In the genomic region with DNA sequence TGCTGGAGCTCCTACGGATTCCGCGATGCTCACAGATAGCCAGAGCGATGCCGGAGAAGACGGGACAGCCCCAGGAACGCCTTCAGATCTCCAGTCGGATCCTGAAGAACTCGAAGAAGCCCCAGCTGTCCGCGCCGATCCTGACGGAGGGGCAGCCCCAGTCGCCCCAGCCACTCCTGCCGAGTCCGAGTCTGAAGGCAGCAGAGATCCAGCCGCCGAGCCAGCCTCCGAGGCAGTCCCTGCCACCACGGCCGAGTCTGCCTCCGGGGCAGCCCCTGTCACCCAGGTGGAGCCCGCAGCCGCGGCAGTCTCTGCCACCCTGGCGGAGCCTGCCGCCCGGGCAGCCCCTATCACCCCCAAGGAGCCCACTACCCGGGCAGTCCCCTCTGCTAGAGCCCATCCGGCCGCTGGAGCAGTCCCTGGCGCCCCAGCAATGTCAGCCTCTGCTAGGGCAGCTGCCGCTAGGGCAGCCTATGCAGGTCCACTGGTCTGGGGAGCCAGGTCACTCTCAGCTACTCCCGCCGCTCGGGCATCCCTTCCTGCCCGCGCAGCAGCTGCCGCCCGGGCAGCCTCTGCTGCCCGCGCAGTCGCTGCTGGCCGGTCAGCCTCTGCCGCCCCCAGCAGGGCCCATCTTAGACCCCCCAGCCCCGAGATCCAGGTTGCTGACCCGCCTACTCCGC, we compare ENCODE assay signal across 9 mouse cellular contexts. TPM values are rescaled to one million over a fixed set of nuclear protein-coding genes. Genes with fewer than 3 reads are reported as not detected.
DNase-seq lines count a peak whose midpoint lies in the region; ATAC-seq lines count a peak whose summit lies in the region.
"Had no signal": no experiment of that assay in that cellular context is flagged by ENCODE, and none has a peak within 500 bp of the region (broad histone marks: within the 10 kb centered on the region; RNA-seq: fewer than 3 reads in every experiment).

No protein-coding gene starts in this region.

- no peak overlapping the region for H3K27ac ChIP-seq in heart, embryonic 15.5 days
- H3K27ac ChIP-seq in embryonic facial prominence, embryonic 11.5 days (replicated peaks; ENCODE audit: low read depth, low read length) = no peak overlapping the region
- no peak overlapping the region for H3K27ac ChIP-seq in hindbrain, embryonic 15.5 days (replicated peaks)
- no peak overlapping the region for H3K27ac ChIP-seq in midbrain, embryonic 13.5 days

- H3K4me2 ChIP-seq in heart, embryonic 15.5 days = peak overlapping the region; percentile 76
- H3K4me2 ChIP-seq in embryonic facial prominence, embryonic 11.5 days (ENCODE audit: low read depth, low read length) = peak overlapping the region; percentile 72
- H3K4me2 ChIP-seq in hindbrain, embryonic 15.5 days = peak overlapping the region; percentile 58
- H3K4me2 ChIP-seq in midbrain, embryonic 13.5 days (replicated peaks) = peak overlapping the region; percentile 51

- 0 out of 2 replicates have a peak, but pooled peaks have one; percentile 13 for ATAC-seq in heart, embryonic 15.5 days (replicated peaks; ENCODE audit: insufficient number of reproducible peaks, insufficient read depth, low FRiP score, low read depth)
- ATAC-seq in embryonic facial prominence, embryonic 11.5 days (replicated peaks; ENCODE audit: insufficient number of reproducible peaks, low FRiP score, low TSS enrichment, low read depth) = no peak
- ATAC-seq in hindbrain, embryonic 15.5 days (ENCODE audit: low FRiP score, low read depth) = no peak
- ATAC-seq in midbrain, embryonic 13.5 days = no peak
- no peak for ATAC-seq in cerebellum, adult (ENCODE audit: insufficient number of reproducible peaks, low FRiP score, low TSS enrichment)

- peaks cover 40% of the 10 kb centered on the region for H3K27me3 ChIP-seq in heart, embryonic 15.5 days
- H3K27me3 ChIP-seq in embryonic facial prominence, embryonic 11.5 days (ENCODE audit: control insufficient read depth, insufficient read depth, low read length) = peaks cover 26% of the 10 kb centered on the region
- H3K27me3 ChIP-seq in hindbrain, embryonic 15.5 days = peaks cover 21% of the 10 kb centered on the region
- H3K27me3 ChIP-seq in midbrain, embryonic 13.5 days = peaks cover 44% of the 10 kb centered on the region
- H3K27me3 ChIP-seq: CH12.LX had no signal

- intact Hi-C loops in heart, postnatal 25 days (cut with DNase I) = no loop called here
- intact Hi-C loops in left cerebral cortex, postnatal 14 days (cut with DNase I) = loop anchor here (10.0 kb wide), 1 partner anchor 1114 kb away; no protein-coding TSS in a partner anchor

- H3K9ac ChIP-seq in heart, embryonic 15.5 days = peak overlapping the region; percentile 31; the same call in 1 of the 2 replicates
- no peak overlapping the region for H3K9ac ChIP-seq in embryonic facial prominence, embryonic 11.5 days (replicated peaks; ENCODE audit: low read length)
- H3K9ac ChIP-seq in hindbrain, embryonic 15.5 days = no peak overlapping the region
- H3K9ac ChIP-seq in midbrain, embryonic 13.5 days (replicated peaks) = no peak overlapping the region

- H3K36me3 ChIP-seq in heart, embryonic 15.5 days = no peaks in the 10 kb centered on the region
- no peaks in the 10 kb centered on the region for H3K36me3 ChIP-seq in embryonic facial prominence, embryonic 11.5 days (replicated peaks; ENCODE audit: control insufficient read depth, insufficient read depth, low read depth, low read length)
- H3K36me3 ChIP-seq in hindbrain, embryonic 15.5 days = no peaks in the 10 kb centered on the region
- no peaks in the 10 kb centered on the region for H3K36me3 ChIP-seq in midbrain, embryonic 13.5 days

- peak overlapping the region; percentile 46 for H3K4me3 ChIP-seq in heart, embryonic 15.5 days
- H3K4me3 ChIP-seq in embryonic facial prominence, embryonic 11.5 days (ENCODE audit: low read depth, low read length) = peak overlapping the region; percentile 31
- peak overlapping the region; percentile 32 for H3K4me3 ChIP-seq in hindbrain, embryonic 15.5 days
- H3K4me3 ChIP-seq in midbrain, embryonic 13.5 days (replicated peaks) = peak overlapping the region; percentile 34

- no peak for DNase-seq in heart, postnatal 25 days (ENCODE audit: low spot score)
- DNase-seq in embryonic facial prominence, embryonic 11.5 days (ENCODE audit: low spot score) = no peak
- no peak for DNase-seq in ovary, adult 18-20 months (ENCODE audit: low spot score)
- no peak for DNase-seq in left cerebral cortex, postnatal 14 days (ENCODE audit: low spot score in 2 of 2)

- WGBS in heart, embryonic 15.5 days = 49% methylated on average over 48 of the region's 48 CpGs
- 51% methylated on average over 48 of the region's 48 CpGs for WGBS in embryonic facial prominence, embryonic 11.5 days
- WGBS in hindbrain, embryonic 15.5 days = 58% methylated on average over 45 of the region's 48 CpGs
- WGBS in midbrain, embryonic 13.5 days = 42% methylated on average over 48 of the region's 48 CpGs

- H3K9me3 ChIP-seq in heart, embryonic 15.5 days (replicated peaks) = peaks cover 18% of the 10 kb centered on the region
- peaks cover 39% of the 10 kb centered on the region for H3K9me3 ChIP-seq in embryonic facial prominence, embryonic 11.5 days (replicated peaks; ENCODE audit: control insufficient read depth, low read length)
- peaks cover 9% of the 10 kb centered on the region; the same call in 1 of the 2 replicates for H3K9me3 ChIP-seq in hindbrain, embryonic 15.5 days
- H3K9me3 ChIP-seq in midbrain, embryonic 13.5 days = peaks cover 62% of the 10 kb centered on the region

- H3K4me1 ChIP-seq in heart, embryonic 15.5 days (replicated peaks) = peaks cover 33% of the 10 kb centered on the region
- H3K4me1 ChIP-seq in embryonic facial prominence, embryonic 11.5 days (ENCODE audit: control insufficient read depth, insufficient read depth, low read length) = no peaks in the 10 kb centered on the region
- peaks cover 37% of the 10 kb centered on the region for H3K4me1 ChIP-seq in hindbrain, embryonic 15.5 days (replicated peaks)
- peaks cover 34% of the 10 kb centered on the region for H3K4me1 ChIP-seq in midbrain, embryonic 13.5 days (replicated peaks)

RNA-seq across cellular contexts. Expression of a gene that starts 15.1 kb away (rescaled TPM):
- polyA plus RNA-seq in heart, embryonic 15.5 days (2015; fragmentation: Nextera tagmentation; extraction: Ambion mirVana) = 1,401 and 1,438 TPM in 2 replicates
- total RNA-seq in heart, postnatal 25 days (2021) = 1,000 to 10,000 TPM; 1,170 to 1,213 TPM
- polyA plus RNA-seq in embryonic facial prominence, embryonic 11.5 days (2014; fragmentation: Nextera tagmentation; extraction: Ambion mirVana) = 1,377 and 1,397 TPM in 2 replicates
- polyA plus RNA-seq in hindbrain, embryonic 15.5 days (2015; fragmentation: Nextera tagmentation; extraction: Ambion mirVana) = 1,606 and 1,659 TPM in 2 replicates
- 1,084 and 1,205 TPM in 2 replicates for polyA plus RNA-seq in midbrain, embryonic 13.5 days (2015; fragmentation: Nextera tagmentation; extraction: Ambion mirVana)
- total RNA-seq in left cerebral cortex, postnatal 14 days (2021) = 1,000 to 10,000 TPM; 1,818 to 2,021 TPM

RNA-seq across cellular contexts. Expression of a gene that starts 47.3 kb away (rescaled TPM):
- 17.1 and 32.0 TPM in 2 replicates for polyA plus RNA-seq in heart, embryonic 15.5 days (2015; fragmentation: Nextera tagmentation; extraction: Ambion mirVana)
- total RNA-seq in heart, postnatal 25 days (2021) = 1 to 10 TPM; 1.6 to 2.2 TPM
- polyA plus RNA-seq in embryonic facial prominence, embryonic 11.5 days (2014; fragmentation: Nextera tagmentation; extraction: Ambion mirVana) = 17.5 and 23.1 TPM in 2 replicates
- polyA plus RNA-seq in hindbrain, embryonic 15.5 days (2015; fragmentation: Nextera tagmentation; extraction: Ambion mirVana) = 11.8 and 13.1 TPM in 2 replicates
- 8.8 and 10.5 TPM in 2 replicates for polyA plus RNA-seq in midbrain, embryonic 13.5 days (2015; fragmentation: Nextera tagmentation; extraction: Ambion mirVana)
- total RNA-seq in left cerebral cortex, postnatal 14 days (2021) = 1 to 10 TPM; 2.3 to 2.7 TPM
